Mouse (Mus musculus) splenic B cell, adult 2 months (primary cell): Measurements from ENCODE around the gene Ankrd13b.

ENCODE experiments used
- DNase-seq: peaks from one replicate; pipeline ENCODE4 v3.0.0-alpha.2; 2011; ENCODE audit warnings: low read depth, low spot score
- H3K27me3 ChIP-seq: 2 replicates; pipeline ENCODE4 v1.6.1; 2012; ENCODE audit warnings: mild to moderate bottlenecking, low read length, moderate library complexity, mixed read lengths; ENCODE audit not compliant: control insufficient read depth, poor library complexity, insufficient read depth, severe bottlenecking
- H3K36me3 ChIP-seq: 2 replicates; pipeline ENCODE4 v1.6.1; 2012; ENCODE audit warnings: mild to moderate bottlenecking, low read length, moderate library complexity, mixed read lengths; ENCODE audit not compliant: control insufficient read depth, poor library complexity, insufficient read depth, severe bottlenecking

The Ankrd13b gene

DNA sequence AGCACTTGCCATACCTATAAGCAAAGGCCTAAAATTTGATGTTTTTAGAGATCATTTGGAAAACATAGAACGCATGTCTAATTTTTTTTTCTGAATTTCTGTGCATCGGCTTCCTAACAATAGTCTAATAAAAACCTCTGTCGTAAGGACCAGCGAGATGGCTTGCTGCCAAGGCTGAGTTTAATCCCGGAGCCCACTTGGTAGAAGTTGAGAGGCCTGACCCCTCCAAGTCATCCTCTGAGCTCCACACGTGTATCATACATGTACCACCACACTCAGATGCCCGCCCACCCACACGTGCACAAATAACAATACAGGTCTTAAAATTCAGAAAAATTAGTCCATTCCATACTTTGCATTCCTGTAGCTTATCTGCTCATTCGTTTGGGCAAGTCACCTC, 49.4 kb downstream of the Ankrd13b start:
- peaks cover 17% of the 10 kb centered on the region for H3K36me3 ChIP-seq
- no peaks in the 10 kb centered on the region for H3K27me3 ChIP-seq
- DNase-seq: no peak

DNA sequence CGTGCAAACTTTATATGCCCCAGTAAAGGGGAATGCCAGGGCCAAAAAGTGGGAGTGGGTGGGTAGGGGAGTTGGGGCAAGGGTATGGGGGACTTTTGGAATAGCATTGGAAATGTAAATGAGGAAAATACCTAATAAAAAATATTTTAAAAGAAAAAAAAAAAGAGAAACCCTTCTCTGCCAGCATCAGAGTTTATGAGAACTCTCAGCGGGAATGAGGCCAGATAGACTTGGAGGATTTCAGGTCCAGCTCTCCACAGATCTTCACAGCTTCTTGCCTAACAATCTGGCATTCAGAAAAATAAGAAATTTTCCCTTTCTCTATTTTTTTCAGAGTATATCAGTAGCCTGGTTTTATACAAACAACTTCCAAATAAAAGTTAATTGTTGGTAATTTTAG, 52.5 kb downstream of the Ankrd13b start:
- DNase-seq: no peak
- peaks cover 17% of the 10 kb centered on the region for H3K36me3 ChIP-seq
- no peaks in the 10 kb centered on the region for H3K27me3 ChIP-seq

DNA sequence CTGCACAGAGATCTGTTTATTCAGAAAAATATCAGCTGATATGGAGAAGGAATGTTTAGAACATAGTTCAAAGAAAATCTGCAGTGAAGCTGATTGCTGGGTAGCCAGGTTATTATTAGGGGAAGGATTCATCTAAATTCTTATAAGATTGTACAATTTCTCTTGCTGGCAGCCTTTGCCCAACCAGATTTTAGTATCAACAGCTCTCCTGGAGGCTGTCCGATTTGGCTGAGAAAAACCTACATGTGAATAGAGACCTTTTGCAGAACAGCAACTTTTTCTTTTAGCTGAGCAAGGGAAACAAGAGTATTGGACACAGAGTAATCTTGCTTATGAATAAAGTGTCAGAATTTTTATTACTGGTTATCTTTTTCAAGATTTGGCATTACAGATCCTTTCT, 61.0 kb downstream of the Ankrd13b start:
- peaks cover 8% of the 10 kb centered on the region; the same call in 1 of the 2 replicates for H3K36me3 ChIP-seq
- no peaks in the 10 kb centered on the region for H3K27me3 ChIP-seq
- no peak for DNase-seq

DNA sequence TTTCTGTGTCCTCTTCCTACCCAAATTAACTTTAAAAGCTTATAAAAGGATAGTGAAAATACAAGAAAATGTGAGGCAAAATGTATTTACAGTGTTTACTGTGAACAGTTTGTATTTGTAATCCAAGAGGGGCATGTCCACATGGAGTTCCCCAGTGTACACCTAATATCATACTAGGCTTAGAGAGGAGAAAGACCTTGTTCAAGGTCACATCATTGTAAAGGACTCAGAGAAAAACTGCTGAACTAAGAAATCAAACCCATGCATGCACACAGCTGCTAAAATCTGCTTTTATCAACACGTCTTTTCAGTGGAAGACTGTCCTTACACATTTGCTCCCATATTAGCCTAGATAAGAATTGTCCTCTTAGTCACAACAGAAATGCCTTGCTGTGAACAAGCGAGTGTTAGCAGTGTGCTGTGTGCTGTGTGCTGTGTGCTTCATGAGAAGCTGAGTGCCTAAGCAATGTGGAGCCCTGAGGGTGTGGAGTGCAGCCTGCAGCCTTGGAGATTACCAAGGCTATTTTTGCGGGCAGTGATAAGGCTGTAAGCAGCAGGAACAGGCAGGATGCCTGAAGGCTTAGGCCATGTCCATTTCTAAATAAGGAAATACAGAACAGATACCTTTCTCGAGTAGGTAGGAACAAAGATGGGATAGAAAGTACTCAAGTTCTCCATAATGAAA, 66.2 kb downstream of the Ankrd13b start:
- no peak for DNase-seq
- Histone ChIP-seq H3K27me3 (no peaks in the 10 kb centered on the region), H3K36me3 (peaks cover 13% of the 10 kb centered on the region; the same call in 1 of the 2 replicates)
